Mouse (Mus musculus) erythroblast, embryonic 14.5 days (primary cell): ENCODE data around the gene Gm614.

ENCODE experiments used
- GATA1 ChIP-seq: IDR thresholded peaks from 2 replicates; pipeline ENCODE4 v1.6.1; 2012; ENCODE audit warnings: low read length, inconsistent platforms, mixed read lengths
- TAL1 ChIP-seq: IDR thresholded peaks from 3 replicates; pipeline ENCODE4 v1.6.1; 2012; ENCODE audit warnings: low read length, inconsistent platforms, mixed read lengths

DNA sequence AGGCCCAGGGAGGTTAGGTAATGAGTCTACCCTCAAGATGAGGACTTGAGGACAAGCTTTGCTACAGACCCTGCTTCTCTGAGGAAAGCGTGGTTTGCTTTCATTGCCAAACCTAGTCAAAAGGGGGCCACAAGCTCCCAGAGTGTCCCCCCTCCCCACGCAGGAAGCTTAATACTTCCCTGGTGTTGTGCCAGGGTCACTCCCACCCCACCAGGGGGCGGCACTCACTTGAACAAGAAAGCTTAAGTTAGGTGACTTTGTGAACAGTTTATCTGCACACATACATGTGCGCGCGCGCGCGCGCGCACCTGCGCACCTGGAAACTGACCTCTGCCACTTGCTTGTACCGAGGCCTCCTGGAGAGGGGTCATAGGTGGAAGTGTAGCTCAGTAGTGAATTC, 7.2 kb downstream of the Gm614 start:
- no peak for TF ChIP-seq TAL1
- no peak for TF ChIP-seq GATA1
